Mouse (Mus musculus): ENCODE data around the gene Cdkn1a.

DNA sequence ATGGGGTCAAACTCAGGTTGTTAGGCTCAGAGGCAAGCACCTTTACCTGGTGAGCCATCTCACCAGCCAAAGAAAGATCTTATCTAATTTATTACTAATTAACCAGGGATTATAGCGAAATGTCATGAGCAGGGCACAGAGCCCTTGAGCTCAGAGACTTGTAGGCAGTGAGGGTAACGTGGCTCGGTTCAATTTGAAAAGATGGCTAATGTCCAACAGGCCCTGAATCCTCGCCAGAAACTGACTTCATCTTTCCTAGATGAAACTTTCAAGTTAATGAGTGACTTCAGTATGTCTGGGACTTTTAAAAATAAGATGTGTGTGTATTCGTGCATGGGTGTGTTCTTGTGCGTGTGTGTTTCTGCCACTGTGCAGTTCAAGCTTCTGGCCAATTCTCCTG, 32.0 kb downstream of the Cdkn1a start:
- TF ChIP-seq CTCF (IDR thresholded peaks at IDR 0.05; ENCODE audit: borderline replicate concordance, control insufficient read depth, extremely low read depth, insufficient read depth, low read length, poor library complexity) (no peak), POLR2A (IDR thresholded peaks at IDR 0.05; ENCODE audit: control insufficient read depth, extremely low read depth, insufficient read depth, low read length, poor library complexity) (no peak)
